Mouse (Mus musculus): ENCODE results near the gene Gm10354. TPM values are rescaled to one million over a fixed set of nuclear protein-coding genes. Genes with fewer than 3 reads are reported as not detected.
"Not testable (repeated sequence)": the region's sequence is repeated elsewhere in the genome, so short reads cannot be mapped to it uniquely, and the experiment has no call there.

The Gm10354 gene
- polyA plus RNA-seq, 1 experiment from 2014 or later, result not detected

DNA sequence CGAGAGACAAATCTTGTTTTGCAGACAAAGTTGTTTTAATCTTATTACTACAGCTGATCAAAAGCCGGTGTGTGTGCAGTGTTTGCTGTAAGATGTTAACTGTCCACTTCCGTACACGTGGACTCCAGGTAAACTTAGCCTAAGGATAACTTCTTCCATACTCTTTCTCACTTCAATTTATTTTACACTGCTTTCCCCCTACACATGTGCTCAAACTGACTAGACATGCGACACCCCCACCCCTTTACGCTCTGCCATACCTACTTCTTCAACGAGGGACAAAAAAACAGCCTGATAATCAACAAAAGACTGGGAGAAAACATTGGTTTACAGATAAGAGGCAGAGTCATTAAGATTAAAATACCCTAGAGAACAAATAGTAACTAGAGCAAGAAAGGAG lies 26.9 kb downstream of the Gm10354 start:
- not testable (repeated sequence) for H3K4me3 ChIP-seq (replicated peaks); H3K27me3 ChIP-seq (replicated peaks); H3K4me1 ChIP-seq; H3K4me2 ChIP-seq; H3K36me3 ChIP-seq; H3K9ac ChIP-seq (replicated peaks); H3K27ac ChIP-seq (replicated peaks)
- peaks cover 27% of the 10 kb centered on the region for H3K9me3 ChIP-seq (replicated peaks)
- 70% methylated on average over 7 of the region's 7 CpGs for WGBS
- ATAC-seq (ENCODE audit: low FRiP score), result peak; percentile 53; the same call in 1 of the 2 replicates

DNA sequence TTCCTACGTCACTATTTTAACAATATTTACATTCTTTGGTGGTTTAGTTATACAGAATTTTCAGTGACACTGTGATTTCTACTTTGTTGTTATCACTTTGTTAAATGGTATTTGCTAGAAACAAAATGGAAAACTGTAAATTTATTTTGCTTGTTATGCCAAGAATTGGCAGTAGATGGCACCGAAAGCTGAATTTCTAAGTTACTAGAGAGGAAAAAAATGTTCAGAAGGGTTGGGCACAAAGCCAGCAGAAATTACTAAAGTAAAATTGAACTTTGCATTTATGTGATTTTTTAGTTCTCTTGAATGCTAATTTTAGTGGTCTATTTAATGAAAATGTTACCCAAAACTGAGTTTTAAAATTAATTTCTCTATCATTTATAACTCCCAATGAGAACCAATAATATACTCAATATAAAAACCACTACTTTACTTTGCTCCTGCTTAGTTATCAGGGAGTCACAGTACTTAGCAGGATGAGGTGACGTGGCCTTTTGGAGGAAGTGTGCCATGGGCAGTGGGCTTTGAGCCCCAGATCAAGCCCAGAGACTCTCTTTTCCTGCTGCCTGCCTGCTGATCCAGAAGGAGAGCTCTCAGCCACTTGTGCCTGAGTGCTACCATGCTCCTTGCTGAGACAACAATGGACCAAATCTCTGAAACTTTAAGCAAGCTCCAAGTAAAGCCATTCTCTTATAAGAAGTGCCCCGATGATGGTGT lies 31.1 kb downstream of the Gm10354 start:
- peaks cover 13% of the 10 kb centered on the region for H3K9me3 ChIP-seq (replicated peaks)
- not testable (repeated sequence) for H3K27me3 ChIP-seq (replicated peaks); H3K4me3 ChIP-seq (replicated peaks); H3K4me1 ChIP-seq; ATAC-seq (ENCODE audit: low FRiP score); H3K27ac ChIP-seq (replicated peaks); H3K36me3 ChIP-seq; H3K9ac ChIP-seq (replicated peaks); H3K4me2 ChIP-seq
- 62% methylated on average over 4 of the region's 4 CpGs for WGBS

DNA sequence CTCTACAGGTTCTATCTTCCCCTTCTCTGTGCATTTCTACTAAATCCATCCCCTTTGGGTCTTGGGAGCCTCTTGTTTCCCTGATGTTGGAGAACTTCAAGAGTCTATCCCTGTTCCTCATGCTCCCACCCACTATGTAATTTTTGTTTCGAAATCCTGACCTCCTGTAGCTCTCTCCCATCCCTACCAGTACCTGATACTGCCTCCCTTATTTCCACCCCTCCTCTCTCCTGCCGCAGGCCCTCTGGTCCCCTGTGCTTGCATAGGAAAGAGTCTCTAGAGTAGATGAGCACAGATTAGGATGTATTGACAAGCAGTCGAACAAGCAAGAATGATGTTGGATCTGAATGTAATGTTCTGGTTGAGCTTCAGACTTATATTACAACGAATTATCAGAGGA lies 33.2 kb downstream of the Gm10354 start:
- not testable (repeated sequence) for H3K9me3 ChIP-seq (replicated peaks); H3K36me3 ChIP-seq; H3K4me2 ChIP-seq; ATAC-seq (ENCODE audit: low FRiP score); H3K27me3 ChIP-seq (replicated peaks); H3K4me3 ChIP-seq (replicated peaks); H3K9ac ChIP-seq (replicated peaks); H3K27ac ChIP-seq (replicated peaks); H3K4me1 ChIP-seq
- 68% methylated on average over 4 of the region's 4 CpGs for WGBS

DNA sequence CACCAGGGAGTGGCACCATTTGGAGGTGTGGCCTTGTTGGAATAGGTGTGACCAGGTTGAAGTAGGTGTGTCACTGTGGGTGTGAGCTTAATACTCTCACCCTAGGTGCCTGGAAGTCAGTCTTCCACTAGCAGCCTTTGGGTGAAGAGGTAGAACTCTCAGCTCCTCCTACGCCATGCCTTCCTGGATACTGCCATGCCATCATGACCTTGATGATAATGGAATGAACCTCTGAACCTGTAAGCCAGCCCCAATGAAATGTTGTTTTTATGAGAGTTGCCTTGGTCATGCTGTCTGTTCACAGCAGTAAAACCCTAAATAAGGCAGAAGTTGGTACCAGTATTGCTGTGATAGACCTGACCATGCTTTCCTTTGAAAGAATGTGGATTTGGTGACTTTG lies 37.7 kb downstream of the Gm10354 start:
- not testable (repeated sequence) for H3K36me3 ChIP-seq; H3K27me3 ChIP-seq (replicated peaks); H3K4me3 ChIP-seq (replicated peaks); H3K4me1 ChIP-seq; H3K27ac ChIP-seq (replicated peaks); ATAC-seq (ENCODE audit: low FRiP score); H3K9ac ChIP-seq (replicated peaks); H3K4me2 ChIP-seq
- WGBS, result 90% methylated on average over 1 of the region's 1 CpGs
- H3K9me3 ChIP-seq (replicated peaks), result peaks cover 11% of the 10 kb centered on the region; the same call in 1 of the 2 replicates

DNA sequence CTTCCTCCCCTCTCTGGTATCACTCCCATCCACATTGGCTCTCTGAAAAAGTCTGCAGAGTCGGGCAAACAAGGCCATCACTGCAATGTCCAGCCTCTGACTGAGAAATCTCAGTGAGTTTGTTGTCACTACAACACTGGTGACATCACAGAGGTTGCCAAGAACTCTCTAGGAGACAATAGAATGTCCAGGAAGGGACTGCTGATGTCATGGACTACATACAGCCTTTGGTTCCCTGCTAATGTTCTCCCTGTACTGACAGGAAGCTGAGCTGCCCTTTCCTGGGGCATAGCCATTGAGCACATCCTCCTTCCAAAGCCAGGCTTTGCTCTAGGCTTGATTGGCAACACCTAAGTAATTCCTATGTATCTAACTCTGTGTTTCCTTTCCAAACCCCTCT lies 40.4 kb downstream of the Gm10354 start, which contains the start of gene Speer4e:
Gene Speer4e, minus strand, starts transcription at position 101 of the 400 bp plus-strand sequence.
- not testable (repeated sequence) for H3K4me1 ChIP-seq; H3K36me3 ChIP-seq; H3K9me3 ChIP-seq (replicated peaks); H3K27me3 ChIP-seq (replicated peaks); ATAC-seq (ENCODE audit: low FRiP score); H3K9ac ChIP-seq (replicated peaks); H3K27ac ChIP-seq (replicated peaks); H3K4me3 ChIP-seq (replicated peaks); H3K4me2 ChIP-seq
- WGBS, result 45% methylated on average over 1 of the region's 1 CpGs

GRCm38 (mm10) chr5:14933721-14934120 lies 45.0 kb downstream of the Gm10354 start:
- H3K27me3 ChIP-seq (replicated peaks); H3K4me3 ChIP-seq (replicated peaks); H3K4me2 ChIP-seq; H3K9me3 ChIP-seq (replicated peaks); ATAC-seq (ENCODE audit: low FRiP score); H3K36me3 ChIP-seq; H3K9ac ChIP-seq (replicated peaks); H3K27ac ChIP-seq (replicated peaks); H3K4me1 ChIP-seq: not testable (repeated sequence)
- WGBS, result 79% methylated on average over 5 of the region's 6 CpGs

DNA sequence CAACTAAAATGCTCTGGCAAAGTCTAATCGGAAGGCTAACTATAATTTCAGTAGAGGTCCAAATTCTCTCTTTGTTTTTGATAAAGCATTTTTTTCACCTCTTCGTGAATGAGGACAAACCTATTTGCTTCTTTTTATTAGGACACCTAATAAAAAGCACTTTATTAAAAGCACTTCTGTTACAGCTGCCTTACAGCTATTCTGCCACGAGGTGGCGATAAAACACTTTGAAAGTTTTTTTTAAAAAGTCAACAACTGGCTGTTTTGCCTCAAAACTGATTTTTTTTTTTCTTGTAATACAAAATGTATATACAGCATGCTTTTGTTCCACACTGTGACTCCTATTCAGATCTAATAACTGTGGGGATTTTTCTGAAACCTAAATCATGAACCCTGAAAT lies 51.7 kb downstream of the Gm10354 start:
- H3K9me3 ChIP-seq (replicated peaks); H3K4me2 ChIP-seq; ATAC-seq (ENCODE audit: low FRiP score); H3K4me1 ChIP-seq; H3K9ac ChIP-seq (replicated peaks); H3K36me3 ChIP-seq; H3K27ac ChIP-seq (replicated peaks); H3K4me3 ChIP-seq (replicated peaks); H3K27me3 ChIP-seq (replicated peaks): not testable (repeated sequence)
- 28% methylated on average over 4 of the region's 4 CpGs for WGBS

Other genes with a start within 250 kb of the Gm10354 start
- gene Gm9758, start 64.0 kb downstream of the Gm10354 start, polyA plus RNA-seq (2015; fragmentation: Nextera tagmentation; extraction: Ambion mirVana), result not detected in 2 replicates
- not detected in 2 replicates for gene Speer4e, start 40.5 kb downstream of the Gm10354 start, polyA plus RNA-seq (2015; fragmentation: Nextera tagmentation; extraction: Ambion mirVana)
- gene Gm17019, start 54.1 kb upstream of the Gm10354 start, polyA plus RNA-seq (2015; fragmentation: Nextera tagmentation; extraction: Ambion mirVana), result not detected in 2 replicates